Mouse (Mus musculus): ENCODE results near the gene Zfp248.

- TF ChIP-seq CTCF (IDR thresholded peaks at IDR 0.05; ENCODE audit: extremely low read depth, insufficient read length, insufficient replicate concordance, low read depth, low read length): no peak
- TF ChIP-seq POLR2A (IDR thresholded peaks at IDR 0.05; ENCODE audit: low read depth, low read length): no peak
Measured at GRCm38 (mm10) chr6:118462069-118462705, 6.9 kb upstream of the Zfp248 start.

Measured in small intestine, adult 2 months (tissue).